Mouse (Mus musculus) right cerebral cortex, postnatal 14 days (tissue): ENCODE measurements at regions not wholly inside any gene's neighbourhood (a gene's known extent, or its start where the extent isn't known, plus 50 kb on each side); places are given as distances from the start of the nearest gene placed in this dataset.
"Not testable (repeated sequence)": the region's sequence is repeated elsewhere in the genome, so short reads cannot be mapped to it uniquely, and the experiment has no call there.

Experiments
- DNase-seq: peaks from one replicate; pipeline ENCODE4 v3.0.0; 2022

GRCm38 (mm10) chr5:97831421-97831820 is 199.4 kb downstream of the Antxr2 start:
- no peak for DNase-seq

GRCm38 (mm10) chr5:97817485-97817884 is 213.4 kb downstream of the Antxr2 start:
- DNase-seq, result no peak

- no peak for DNase-seq
Measured at GRCm38 (mm10) chr5:97815357-97815756, 215.5 kb downstream of the Antxr2 start.

- no peak for DNase-seq
Measured at GRCm38 (mm10) chr5:97814700-97815099, 216.1 kb downstream of the Antxr2 start.

- DNase-seq, result no peak
Measured at GRCm38 (mm10) chr5:97812611-97813350, 218.1 kb downstream of the Antxr2 start.

GRCm38 (mm10) chr5:97809007-97809406 is 221.8 kb downstream of the Antxr2 start:
- DNase-seq, result no peak

GRCm38 (mm10) chr5:97807171-97807570 is 223.7 kb downstream of the Antxr2 start:
- no peak for DNase-seq

GRCm38 (mm10) chr5:97806754-97807153 is 224.1 kb downstream of the Antxr2 start:
- no peak for DNase-seq

GRCm38 (mm10) chr5:97800017-97800416 is 230.8 kb downstream of the Antxr2 start:
- DNase-seq, result no peak

GRCm38 (mm10) chr5:97788175-97788574 is 242.7 kb downstream of the Antxr2 start:
- no peak for DNase-seq

- DNase-seq, result no peak
Measured at GRCm38 (mm10) chr5:97787001-97787400, 243.8 kb downstream of the Antxr2 start.

GRCm38 (mm10) chr5:97775100-97775499 is 255.7 kb downstream of the Antxr2 start:
- not testable (repeated sequence) for DNase-seq

GRCm38 (mm10) chr5:97773451-97773850 is 257.4 kb downstream of the Antxr2 start:
- DNase-seq, result not testable (repeated sequence)

- no peak for DNase-seq
Measured at GRCm38 (mm10) chr5:97737339-97737738, 280.5 kb upstream of the Gk2 start.

GRCm38 (mm10) chr5:97730920-97731319 is 274.1 kb upstream of the Gk2 start:
- DNase-seq, result no peak

GRCm38 (mm10) chr5:97719364-97719763 is 262.5 kb upstream of the Gk2 start:
- DNase-seq, result not testable (repeated sequence)

GRCm38 (mm10) chr5:97705270-97705669 is 248.4 kb upstream of the Gk2 start:
- DNase-seq, result no peak

- DNase-seq, result no peak
Measured at GRCm38 (mm10) chr5:97700507-97700906, 243.7 kb upstream of the Gk2 start.

GRCm38 (mm10) chr5:97697581-97698134 is 240.8 kb upstream of the Gk2 start:
- no peak for DNase-seq

GRCm38 (mm10) chr5:97693333-97693940 is 236.6 kb upstream of the Gk2 start:
- no peak for DNase-seq

GRCm38 (mm10) chr5:97685443-97685842 is 228.6 kb upstream of the Gk2 start:
- no peak for DNase-seq

GRCm38 (mm10) chr5:97684592-97685258 is 227.9 kb upstream of the Gk2 start:
- no peak for DNase-seq

- DNase-seq, result no peak
Measured at GRCm38 (mm10) chr5:97669726-97670125, 212.9 kb upstream of the Gk2 start.
